Mouse (Mus musculus) left cerebral cortex, adult 9 months (tissue): ENCODE results near the gene Gm40460.
"Not testable (repeated sequence)": the region's sequence is repeated elsewhere in the genome, so short reads cannot be mapped to it uniquely, and the experiment has no call there.

Experiments used
- DNase-seq, 2 experiments: peaks; one replicate each; pipeline ENCODE4 v3.0.0; 2022; ENCODE audit warnings: low spot score in 2 of 2

Gene Gm40460

GRCm38 (mm10) chr7:142240978-142241377, at the start of gene Gm40460:
Gene Gm40460, minus strand, starts transcription at chr7:142241078.
- DNase-seq = no peak

DNA sequence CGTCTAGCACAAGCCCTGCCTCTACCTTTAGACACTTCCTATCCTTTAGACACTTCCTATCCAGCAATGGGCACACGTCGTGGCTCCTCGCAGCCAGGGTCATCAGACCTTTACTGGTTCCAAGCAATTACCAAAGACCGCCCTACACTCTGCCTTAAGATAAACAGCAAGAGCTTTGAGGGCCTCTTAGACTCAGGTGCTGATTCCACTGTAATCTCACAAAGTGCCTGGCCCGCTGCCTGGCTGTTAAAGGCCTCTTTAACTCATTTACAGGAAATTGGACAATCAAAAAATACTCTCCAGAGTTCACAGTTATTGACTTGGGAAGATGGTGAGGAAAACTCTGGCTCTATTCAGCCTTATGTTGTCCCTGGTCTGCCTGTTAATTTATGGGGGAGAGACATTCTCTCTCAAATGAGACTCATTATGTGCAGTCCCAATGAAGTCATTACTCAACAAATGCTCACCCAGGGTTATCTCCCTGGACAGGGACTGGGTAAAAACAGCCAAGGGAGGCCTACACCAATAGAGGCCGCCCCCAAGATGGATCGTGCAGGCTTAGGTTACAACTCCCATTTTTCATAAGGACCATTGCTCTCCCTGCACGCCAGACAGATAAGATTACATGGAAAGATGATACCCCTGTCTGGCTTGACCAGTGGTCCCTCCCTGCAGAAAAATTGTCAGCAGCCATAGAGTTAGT, 45.2 kb upstream of the Gm40460 start:
- not testable (repeated sequence) for DNase-seq

GRCm38 (mm10) chr7:142285130-142285835, 44.4 kb upstream of the Gm40460 start:
- peak in 1 of 2 experiments; percentile 21 for DNase-seq

- peak; percentile 55 to 94 for DNase-seq
Observed at GRCm38 (mm10) chr7:142284615-142285080, 43.8 kb upstream of the Gm40460 start.

GRCm38 (mm10) chr7:142284023-142284591, 43.2 kb upstream of the Gm40460 start:
- peak in 1 of 2 experiments; percentile 26 for DNase-seq

- DNase-seq = not testable (repeated sequence)
Observed at GRCm38 (mm10) chr7:142282847-142283246, 42.0 kb upstream of the Gm40460 start.

GRCm38 (mm10) chr7:142279291-142279690, 38.4 kb upstream of the Gm40460 start:
- DNase-seq = not testable (repeated sequence)

DNA sequence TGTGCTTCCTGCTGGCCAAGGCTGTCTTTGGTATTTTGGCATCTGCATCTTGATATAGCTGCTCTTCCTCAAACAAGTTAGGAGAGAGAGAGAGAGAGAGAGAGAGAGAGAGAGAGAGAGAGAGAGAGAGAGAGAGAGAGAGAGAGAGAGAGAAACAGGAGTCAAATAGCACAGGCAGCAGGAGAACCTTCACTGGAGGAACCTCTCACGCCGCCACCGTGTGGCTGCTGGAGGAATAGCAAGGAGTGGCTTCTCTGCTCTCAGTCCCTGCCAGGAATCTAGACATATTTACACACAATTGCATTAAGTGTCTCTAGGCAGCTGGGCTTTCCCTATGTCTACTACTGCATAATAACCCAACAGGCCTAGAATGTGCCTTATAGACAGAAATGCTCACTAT, 37.3 kb upstream of the Gm40460 start:
- DNase-seq = peak in 1 of 2 experiments; percentile 53

- not testable (repeated sequence) for DNase-seq
Observed at GRCm38 (mm10) chr7:142274263-142274662, 33.4 kb upstream of the Gm40460 start, which contains the start of gene Gm4559. Gene Gm4559, minus strand, starts transcription at chr7:142274363.

GRCm38 (mm10) chr7:142258254-142258653, 17.4 kb upstream of the Gm40460 start, which contains the start of gene Gm2431:
Gene Gm2431, minus strand, starts transcription at chr7:142258354.
- DNase-seq = not testable (repeated sequence)

DNA sequence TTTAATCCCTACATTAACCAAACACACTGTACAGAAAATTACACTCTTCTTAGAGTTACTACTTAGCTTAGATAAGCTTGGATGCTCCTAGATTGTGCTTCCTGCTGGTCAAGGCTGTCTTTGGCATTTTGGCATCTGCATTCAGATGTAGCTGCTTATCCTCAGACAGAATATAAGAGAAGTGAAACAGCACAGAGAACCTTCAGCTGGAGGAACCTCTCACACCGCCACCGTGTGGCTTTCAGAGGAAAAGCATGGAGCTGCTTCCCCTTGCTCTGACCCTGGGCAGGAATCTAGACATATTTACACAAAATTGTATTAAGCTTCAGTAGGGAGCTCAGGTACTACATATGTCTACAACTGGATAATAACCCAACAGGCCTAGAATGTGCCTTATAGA, 14.6 kb upstream of the Gm40460 start:
- peak in 1 of 2 experiments; percentile 37 for DNase-seq

- DNase-seq = peak in 1 of 2 experiments; percentile 18
Observed at GRCm38 (mm10) chr7:142249824-142250223, 8.9 kb upstream of the Gm40460 start.

DNA sequence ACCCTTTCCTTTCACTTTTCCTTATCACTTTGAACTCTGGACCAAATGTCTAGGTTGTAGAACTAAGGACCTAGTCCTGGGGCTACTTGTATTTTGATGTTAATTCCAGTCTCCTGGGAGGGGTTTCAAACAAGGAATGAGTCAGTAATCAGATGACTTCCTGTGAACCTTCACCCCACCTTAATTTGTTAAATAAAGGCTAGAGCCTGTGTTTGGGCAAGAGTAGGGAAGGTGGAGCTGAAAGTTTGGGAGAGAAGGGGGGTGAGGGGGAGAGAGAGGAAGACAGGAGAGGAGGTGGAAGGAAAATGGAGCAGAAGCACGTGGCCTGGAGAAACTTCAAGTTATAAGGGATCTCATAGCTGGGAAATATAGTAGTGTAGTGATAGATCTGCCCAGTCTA, 9.3 kb downstream of the Gm40460 start:
- no peak for DNase-seq

DNA sequence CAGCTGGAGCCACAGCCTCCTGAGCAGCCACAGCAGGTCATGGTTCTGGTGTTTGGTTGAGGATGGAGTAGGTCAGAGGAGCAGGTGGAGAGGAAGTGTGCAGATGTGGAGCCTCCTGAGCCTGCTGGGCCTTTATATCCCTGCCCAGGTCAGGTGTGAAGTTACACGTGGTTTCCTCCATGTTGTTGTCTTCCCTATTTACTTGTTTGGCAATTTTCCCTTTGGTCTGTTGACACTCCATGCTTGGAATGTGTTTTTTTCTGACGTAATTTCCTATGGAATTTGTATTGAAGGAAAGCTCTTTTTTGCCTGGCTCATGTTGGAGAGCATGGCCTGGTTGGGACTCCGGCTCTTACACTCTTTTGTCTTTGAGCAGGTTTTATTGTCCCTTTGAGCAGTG, 11.0 kb downstream of the Gm40460 start, which contains the start of gene Krtap5-5:
TSS of gene Krtap5-5 (minus strand) at position 101 of the 400 bp plus-strand sequence.
- not testable (repeated sequence) for DNase-seq

DNA sequence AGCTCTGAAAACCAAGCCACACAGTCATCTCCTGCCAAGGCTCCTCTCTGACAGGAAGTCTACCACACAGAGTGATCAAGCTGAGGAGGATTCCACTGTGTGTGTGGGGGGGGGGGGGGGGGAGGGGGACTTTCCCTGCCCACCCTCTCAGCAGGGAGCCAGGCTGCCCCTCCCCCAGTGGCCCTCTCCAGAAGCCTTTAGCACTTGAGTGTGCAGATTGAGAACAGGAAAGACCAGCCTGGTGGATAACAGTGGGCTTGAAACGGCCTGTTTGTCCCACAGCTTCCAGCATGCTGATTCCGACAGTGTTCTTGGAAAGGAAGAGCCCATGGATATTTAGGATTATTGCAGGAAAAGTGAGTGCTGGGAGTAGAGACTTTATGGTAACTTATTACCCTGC, 16.4 kb downstream of the Gm40460 start:
- DNase-seq = no peak

DNA sequence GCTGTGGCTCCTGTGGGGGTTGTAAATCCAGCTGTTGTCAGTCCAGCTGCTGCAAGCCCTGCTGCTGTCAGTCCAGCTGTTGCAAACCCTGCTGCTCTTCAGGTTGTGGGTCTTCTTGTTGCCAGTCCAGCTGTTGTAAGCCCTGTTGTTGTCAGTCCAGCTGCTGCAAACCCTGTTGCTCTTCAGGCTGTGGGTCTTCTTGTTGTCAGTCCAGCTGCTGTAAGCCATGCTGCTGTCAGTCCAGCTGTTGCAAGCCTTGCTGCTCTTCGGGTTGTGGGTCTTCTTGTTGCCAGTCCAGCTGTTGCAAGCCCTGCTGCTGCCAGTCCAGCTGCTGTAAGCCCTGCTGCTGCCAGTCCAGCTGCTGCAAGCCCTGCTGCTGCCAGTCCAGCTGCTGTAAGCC, 28.7 kb downstream of the Gm40460 start:
- not testable (repeated sequence) for DNase-seq

GRCm38 (mm10) chr7:142211559-142211958, 29.3 kb downstream of the Gm40460 start, which contains the start of gene Gm7579:
Gene Gm7579, plus strand, starts transcription at chr7:142211859.
- DNase-seq = no peak

DNA sequence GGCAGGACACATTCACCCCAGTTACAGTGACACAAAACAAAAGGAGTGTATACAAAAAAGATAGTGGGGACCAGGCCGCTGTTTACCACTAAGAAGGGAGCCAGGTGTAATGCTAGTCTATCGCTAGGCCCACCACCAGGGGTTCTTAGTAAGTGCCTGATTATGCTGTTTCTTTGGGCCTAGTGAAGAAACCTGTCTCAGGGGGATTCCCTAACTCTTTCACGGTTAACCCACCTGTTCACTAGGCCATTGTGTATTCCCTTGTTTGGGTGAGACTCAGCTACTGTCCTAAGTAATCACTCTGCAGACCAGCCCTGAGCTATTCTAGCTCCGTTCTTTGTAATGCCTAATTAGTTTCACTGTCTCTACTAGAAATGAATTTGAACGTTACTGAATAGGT, 34.0 kb downstream of the Gm40460 start:
- not testable (repeated sequence) for DNase-seq

DNA sequence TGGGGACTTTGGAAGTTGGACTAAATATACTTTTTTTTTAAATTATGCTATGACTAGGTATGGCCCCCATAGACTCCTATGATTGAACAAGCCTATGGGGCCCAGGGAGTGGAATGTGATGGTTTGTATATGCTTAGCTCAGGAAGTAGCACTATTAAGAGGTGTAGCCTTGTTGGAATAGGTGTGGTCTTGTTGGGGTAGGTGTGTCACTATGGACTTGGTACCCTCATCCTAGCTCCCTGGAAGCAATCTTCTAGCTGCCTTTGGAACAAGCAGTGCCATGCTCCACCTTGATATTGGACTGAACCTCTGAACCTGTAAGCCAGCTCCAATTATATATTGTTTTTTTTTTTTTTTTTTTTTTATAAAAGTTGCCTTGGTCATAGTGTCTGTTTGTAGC, 35.4 kb downstream of the Gm40460 start:
- DNase-seq = no peak

- DNase-seq = no peak
Observed at GRCm38 (mm10) chr7:142201064-142201463, 39.8 kb downstream of the Gm40460 start, which contains the start of gene Krtap5-3. Gene Krtap5-3, plus strand, starts transcription at chr7:142201364.

GRCm38 (mm10) chr7:142198748-142199147, 42.1 kb downstream of the Gm40460 start:
- DNase-seq = no peak
